In genomic region chr2:156736846-156737245, GRCm38 (mm10) we compare ENCODE assay signal across 12 mouse cellular contexts. TPM values are rescaled to one million over a fixed set of nuclear protein-coding genes. Genes with fewer than 3 reads are reported as not detected.
DNase-seq lines count a peak whose midpoint lies in the region; ATAC-seq lines count a peak whose summit lies in the region.
"Had no signal": no experiment of that assay in that cellular context is flagged by ENCODE, and none has a peak within 500 bp of the region (broad histone marks: within the 10 kb centered on the region; RNA-seq: fewer than 3 reads in every experiment).

No protein-coding gene starts in this region.

- H3K27ac ChIP-seq in hindbrain, embryonic 12.5 days: no peak overlapping the region

- no peaks in the 10 kb centered on the region for H3K36me3 ChIP-seq in hindbrain, embryonic 12.5 days

- peak; percentile 81 for DNase-seq in gastrocnemius, adult 18-20 months (ENCODE audit: low spot score)
- DNase-seq in gastrocnemius, postnatal 4 days (ENCODE audit: low spot score in 2 of 2): no peak
- DNase-seq in Muller cell, postnatal 12 days (ENCODE audit: inconsistent ontology term): peak; percentile 90
- DNase-seq in cerebellum, postnatal 25 days: peak; percentile 68 to 81
- DNase-seq in kidney, postnatal 10 days: peak; percentile 65
- no peak for DNase-seq in thymus, postnatal 36 days
- DNase-seq: layer of hippocampus, postnatal 36 days; lung, adult 18-20 months had no signal

- H3K9ac ChIP-seq in hindbrain, embryonic 12.5 days: no peak overlapping the region

- no peaks in the 10 kb centered on the region for H3K9me3 ChIP-seq in hindbrain, embryonic 12.5 days (replicated peaks)

- peaks cover 48% of the 10 kb centered on the region for H3K4me1 ChIP-seq in hindbrain, embryonic 12.5 days

- H3K4me2 ChIP-seq in hindbrain, embryonic 12.5 days (replicated peaks): no peak overlapping the region
- H3K4me2 ChIP-seq: midbrain, embryonic 11.5 days had no signal

- ATAC-seq in inflammation-experienced regulatory T-cells, adult 6 months: no peak
- no peak for ATAC-seq in hindbrain, embryonic 12.5 days (ENCODE audit: low FRiP score)
- ATAC-seq: CD4-positive, CD25-positive, alpha-beta regulatory T cell, adult 4 months had no signal

- no peak overlapping the region for H3K4me3 ChIP-seq in hindbrain, embryonic 12.5 days

- H3K27me3 ChIP-seq in hindbrain, embryonic 12.5 days: no peaks in the 10 kb centered on the region

- WGBS in hindbrain, embryonic 12.5 days: 50% methylated on average over 7 of the region's 7 CpGs

RNA-seq across cellular contexts. Expression of gene Myl9, which starts 38.4 kb away (rescaled TPM):
- 10 to 100 TPM; 47.9 to 60.8 TPM for total RNA-seq in gastrocnemius, adult 18-20 months (2021)
- 100 to 1,000 TPM; 247 to 265 TPM for total RNA-seq in gastrocnemius, postnatal 4 days (2021)
- polyA plus RNA-seq in inflammation-experienced regulatory T-cells, adult 6 months (2017; shearing (Covaris generic)): not detected
- 122 and 144 TPM in 2 replicates for polyA plus RNA-seq in hindbrain, embryonic 12.5 days (2016; fragmentation: Nextera tagmentation; extraction: Ambion mirVana)
- polyA plus RNA-seq: CD4-positive, CD25-positive, alpha-beta regulatory T cell, adult 4 months had no signal

Comparison
In these comparisons a context has a peak if more than half of its experiments do, and no peak if none do; other contexts are left out.
1. DNase-seq: peak in gastrocnemius, adult 18-20 months (single experiment), Muller cell, postnatal 12 days (single experiment), cerebellum, postnatal 25 days (2 of 2) and kidney, postnatal 10 days (single experiment); none in gastrocnemius, postnatal 4 days (0 of 2) and thymus, postnatal 36 days (0 of 2).
2. RNA of gene Myl9, which starts 38.4 kb away (total RNA-seq): 247 to 265 TPM in gastrocnemius, postnatal 4 days; 47.9 to 60.8 TPM in gastrocnemius, adult 18-20 months; every median in the first group is over 4 times any median in the second.